Mouse (Mus musculus): ENCODE data around the gene Wipf3. TPM values are rescaled to one million over a fixed set of nuclear protein-coding genes. Genes with fewer than 3 reads are reported as not detected.

The Wipf3 gene
- total RNA-seq, 2 experiments from 2014 or later, result not detected

DNA sequence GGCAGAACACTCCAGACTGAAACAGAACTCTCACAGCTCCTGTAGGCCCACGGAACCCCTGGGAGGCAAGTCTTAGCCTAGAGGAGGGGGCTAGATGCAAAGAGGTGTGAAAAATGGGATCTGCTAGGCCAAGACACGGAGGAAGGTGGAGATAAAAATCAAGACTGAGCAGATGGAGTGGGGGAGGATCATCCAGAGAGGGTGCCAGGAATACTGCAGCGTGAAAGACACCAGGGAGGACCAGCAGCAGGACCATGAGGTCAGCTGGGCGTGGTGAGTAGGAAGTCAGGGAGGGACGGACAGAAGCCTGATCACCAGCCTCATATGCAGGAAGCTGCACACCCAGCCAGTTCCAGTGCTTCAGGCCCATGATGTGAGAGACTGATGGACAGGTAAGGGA, 89.4 kb downstream of the Wipf3 start:
- no peak for ATAC-seq (replicated peaks; ENCODE audit: poor library complexity)

DNA sequence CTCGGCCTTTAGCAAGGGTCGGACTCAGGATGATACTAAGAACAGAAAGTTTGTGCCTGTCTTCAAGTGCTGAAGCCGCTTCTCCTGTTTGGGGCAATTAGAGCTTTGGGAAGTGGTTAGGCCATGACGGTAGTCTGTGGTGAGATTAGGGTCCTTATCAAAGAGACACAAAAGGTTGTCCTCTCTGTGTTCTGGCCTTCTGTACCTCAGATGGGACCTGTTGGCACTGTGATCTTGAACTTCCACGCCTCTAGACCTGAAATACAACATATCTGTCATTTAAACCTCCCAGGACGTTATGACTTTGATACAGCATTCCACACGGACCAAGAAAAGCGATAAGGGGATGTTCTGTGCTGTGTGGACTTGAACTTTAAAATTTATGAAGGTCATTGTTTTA, 99.3 kb downstream of the Wipf3 start:
- ATAC-seq (replicated peaks; ENCODE audit: poor library complexity), result peak; percentile 98

DNA sequence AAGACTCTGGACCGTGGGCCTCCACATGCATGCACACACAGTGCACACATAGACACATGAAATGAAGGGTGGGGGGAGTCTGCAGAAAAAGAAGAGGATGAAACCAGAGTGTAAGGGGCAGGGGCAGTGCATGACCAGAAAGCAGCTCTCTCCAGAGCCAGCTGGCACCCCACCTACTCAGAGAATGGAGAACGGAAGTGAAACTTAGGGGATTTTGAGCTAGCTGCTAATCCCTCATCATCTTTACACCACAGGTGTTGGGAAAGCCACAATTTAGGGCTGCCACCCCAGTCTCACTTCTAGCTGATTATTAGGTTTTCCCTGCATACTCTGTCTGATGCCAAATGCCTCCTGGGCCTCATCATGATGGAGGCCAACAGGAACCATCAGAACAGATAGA, 100.8 kb downstream of the Wipf3 start:
- ATAC-seq (replicated peaks; ENCODE audit: poor library complexity), result no peak

DNA sequence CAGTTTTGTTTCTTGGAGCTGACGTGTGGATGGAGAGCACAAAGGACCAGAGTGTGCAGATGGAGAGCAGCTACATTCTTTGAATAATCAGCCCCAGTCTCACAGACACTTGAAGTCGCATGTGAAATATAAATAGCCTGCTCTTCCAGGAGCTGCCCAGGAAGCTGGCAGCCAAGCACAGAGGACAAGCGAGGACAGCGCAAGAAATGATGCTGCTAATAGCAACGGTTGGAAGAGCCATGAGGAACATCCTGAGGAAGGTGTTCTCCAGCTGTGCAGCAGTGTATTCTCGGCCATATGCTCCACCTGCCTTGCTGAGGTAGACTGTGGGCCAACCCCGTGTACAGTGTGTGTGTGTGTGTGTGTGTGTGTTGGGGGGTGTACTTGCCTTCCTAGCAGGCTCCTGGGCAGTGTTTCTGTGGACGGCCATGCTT, 101.7 kb downstream of the Wipf3 start:
- no peak for ATAC-seq (replicated peaks; ENCODE audit: poor library complexity)

DNA sequence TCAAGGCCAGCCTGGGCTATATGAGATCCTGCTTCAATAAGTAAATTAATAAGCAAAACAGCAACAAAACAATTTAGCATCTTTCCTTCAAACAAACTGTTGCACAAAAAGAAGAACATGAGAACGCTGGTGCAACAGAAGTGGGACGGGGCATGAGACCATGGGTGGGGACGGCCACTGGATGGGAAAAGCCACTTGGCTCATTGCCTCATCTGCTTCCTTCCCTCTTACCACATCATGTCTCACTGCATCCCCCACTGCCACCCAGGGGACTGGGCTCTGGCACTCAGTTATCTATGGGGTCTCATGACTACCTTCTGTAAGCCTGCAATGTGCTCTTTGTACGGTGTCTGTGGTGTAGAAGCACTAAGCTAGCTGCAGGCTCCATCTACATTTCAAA, 106.1 kb downstream of the Wipf3 start:
- 0 out of 2 replicates have a peak, but pooled peaks have one; percentile 42 for ATAC-seq (replicated peaks; ENCODE audit: poor library complexity)

DNA sequence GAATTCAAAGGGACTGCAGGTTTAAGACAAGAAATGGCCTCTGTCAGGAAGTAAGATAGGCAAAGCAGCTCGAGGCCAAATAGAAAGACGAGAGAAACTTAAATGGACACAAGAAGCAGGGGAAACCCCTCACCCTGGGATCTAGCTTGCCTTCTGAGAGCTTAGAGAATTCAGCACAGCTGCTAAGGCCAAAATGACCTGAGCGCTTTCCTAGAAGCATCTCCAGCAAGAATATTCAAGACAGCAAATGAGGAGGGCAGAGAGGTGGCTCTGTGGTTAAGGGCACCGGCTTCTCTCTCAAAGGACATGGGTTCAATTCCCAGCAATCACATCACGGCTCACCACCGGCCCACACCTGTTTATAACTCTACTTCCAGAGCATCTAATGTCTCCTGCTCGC, 107.7 kb downstream of the Wipf3 start:
- ATAC-seq (replicated peaks; ENCODE audit: poor library complexity), result no peak

DNA sequence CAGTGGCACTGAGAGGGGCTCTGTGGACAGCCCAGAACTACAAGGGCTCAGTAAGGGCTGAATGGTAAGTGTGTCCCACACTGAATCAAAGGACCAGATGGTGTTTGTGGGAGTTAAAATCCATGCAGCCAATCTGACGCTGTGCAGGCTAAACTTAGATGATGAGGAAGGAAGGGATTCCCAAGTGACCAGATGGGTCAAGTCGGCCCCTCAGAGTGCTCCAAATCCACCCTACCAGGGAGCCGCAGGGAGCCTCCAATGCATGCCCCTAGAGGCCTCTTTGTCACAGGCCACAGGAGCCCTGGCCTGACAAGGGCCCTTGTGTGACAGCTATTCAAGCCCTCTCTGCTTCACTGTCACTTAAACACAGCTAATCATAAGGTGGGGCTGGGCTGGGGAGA, 109.4 kb downstream of the Wipf3 start:
- no peak for ATAC-seq (replicated peaks; ENCODE audit: poor library complexity)

DNA sequence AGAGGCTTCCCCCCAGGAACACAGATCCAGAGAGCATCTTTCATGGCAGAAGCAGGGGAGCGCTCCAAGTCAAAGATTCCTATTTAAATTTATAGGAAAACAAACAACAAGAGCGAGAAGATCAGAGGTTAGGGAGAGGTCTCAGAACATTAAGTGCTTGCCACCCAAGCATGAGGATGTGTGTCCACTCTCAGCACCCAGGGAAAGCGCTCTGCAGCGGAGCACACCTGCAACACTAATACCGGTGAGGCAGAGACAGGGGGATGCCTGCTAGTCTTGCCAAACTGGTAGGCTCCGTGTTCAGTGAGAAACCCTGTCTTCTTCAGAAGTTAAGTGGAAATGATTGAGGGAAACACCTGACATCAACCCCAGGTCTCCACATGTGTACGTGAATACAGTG, 110.0 kb downstream of the Wipf3 start:
- ATAC-seq (replicated peaks; ENCODE audit: poor library complexity), result no peak

DNA sequence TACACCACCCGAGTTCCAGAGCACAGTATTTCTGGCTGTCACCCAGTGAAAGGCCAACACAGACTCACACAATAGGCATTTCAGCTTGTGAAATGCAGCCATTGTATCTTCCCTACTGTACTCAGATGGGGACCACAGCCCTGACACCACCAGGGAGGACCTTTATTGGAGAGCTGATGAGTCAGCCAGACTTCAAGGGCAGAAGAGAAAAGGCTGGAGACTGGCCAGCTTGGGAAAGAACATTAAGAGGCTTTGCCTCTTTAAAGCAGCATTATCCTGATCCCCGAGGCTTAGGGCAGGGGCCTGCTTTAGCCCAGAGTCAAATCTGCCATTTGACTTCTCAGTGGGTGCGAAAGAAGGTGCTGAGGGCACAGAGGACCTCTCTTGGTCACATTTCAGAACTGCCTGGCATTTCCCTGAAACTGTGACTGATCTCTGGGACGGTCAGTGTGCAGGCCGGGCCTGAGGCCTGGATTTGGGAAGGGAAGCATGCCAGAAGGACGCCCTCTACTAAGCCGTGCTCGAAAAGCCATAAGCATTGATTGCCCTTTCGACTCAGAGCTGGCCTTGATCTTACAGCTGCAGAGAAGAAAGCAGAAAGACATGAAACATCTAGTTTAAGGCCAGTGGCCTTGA, 111.0 kb downstream of the Wipf3 start:
- no peak for ATAC-seq (replicated peaks; ENCODE audit: poor library complexity)

DNA sequence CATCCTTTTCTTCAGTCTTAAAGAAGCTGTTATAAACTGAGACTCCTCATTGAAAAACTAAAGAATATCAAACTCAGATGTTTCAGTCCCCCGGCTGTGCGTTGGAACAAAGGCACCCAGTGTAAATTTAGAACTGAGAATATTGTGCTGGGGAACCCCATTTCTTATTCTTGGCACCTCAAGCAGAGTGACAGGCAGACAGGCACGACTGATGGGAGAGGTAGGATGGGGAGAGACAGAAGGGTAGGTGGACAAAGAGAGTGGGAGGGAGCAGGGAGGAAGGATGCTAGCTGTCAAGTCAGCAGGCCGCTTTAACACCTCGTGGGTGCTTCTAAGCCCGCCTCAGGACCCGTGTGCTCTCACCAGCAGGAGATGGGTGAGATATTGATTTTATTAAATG, 113.4 kb downstream of the Wipf3 start:
- ATAC-seq (replicated peaks; ENCODE audit: poor library complexity), result no peak

DNA sequence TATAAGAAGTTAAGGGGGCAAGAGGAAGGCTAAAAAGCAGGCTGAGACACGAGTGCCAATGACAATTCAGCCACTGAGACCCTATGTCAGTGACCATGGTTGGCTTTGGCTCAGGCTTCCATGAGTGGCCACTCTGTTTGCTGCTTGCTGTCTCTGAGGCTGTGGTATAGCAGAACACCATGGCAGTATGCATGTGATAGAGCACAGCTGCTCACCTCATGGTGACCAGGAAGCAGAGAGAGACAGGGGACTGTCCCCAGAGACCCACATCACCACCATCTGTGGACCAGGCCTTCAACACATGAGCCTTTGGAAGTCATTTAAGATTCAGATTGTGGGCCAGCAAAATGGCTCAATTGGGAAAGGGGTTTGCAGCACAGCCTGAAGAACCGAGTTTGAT, 114.2 kb downstream of the Wipf3 start:
- no peak for ATAC-seq (replicated peaks; ENCODE audit: poor library complexity)

DNA sequence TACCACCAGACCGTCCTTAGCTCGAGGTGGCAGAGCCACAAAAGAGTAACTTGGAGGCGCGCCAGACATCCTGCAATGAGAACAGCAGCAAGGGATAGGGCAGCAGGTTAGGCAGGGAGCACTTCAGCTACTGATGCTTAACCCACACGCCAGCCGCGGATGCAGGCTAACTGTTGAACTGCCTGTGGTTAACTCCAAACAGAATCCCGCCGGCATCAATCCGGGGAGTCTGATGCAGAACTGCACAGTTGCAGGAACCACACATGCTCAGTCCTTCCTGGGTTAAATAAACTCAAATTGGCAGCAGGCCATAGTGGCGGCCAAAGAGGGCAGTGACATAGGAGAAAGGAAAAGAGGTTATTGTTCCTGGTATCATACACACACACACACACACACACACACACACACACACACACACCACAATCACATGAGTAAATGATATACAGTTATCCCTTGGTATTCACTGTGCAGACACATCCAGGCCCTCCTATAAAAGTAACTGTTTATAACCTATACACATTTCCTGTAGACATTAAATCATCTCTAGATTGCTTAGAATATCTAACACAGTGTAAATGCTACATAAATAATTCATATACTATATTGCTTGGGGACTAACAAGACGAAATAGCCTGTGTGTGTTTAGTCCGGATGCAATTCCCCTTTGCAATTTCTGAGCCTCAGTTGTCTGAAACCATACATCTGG, 119.1 kb downstream of the Wipf3 start:
- ATAC-seq (replicated peaks; ENCODE audit: poor library complexity), result no peak

DNA sequence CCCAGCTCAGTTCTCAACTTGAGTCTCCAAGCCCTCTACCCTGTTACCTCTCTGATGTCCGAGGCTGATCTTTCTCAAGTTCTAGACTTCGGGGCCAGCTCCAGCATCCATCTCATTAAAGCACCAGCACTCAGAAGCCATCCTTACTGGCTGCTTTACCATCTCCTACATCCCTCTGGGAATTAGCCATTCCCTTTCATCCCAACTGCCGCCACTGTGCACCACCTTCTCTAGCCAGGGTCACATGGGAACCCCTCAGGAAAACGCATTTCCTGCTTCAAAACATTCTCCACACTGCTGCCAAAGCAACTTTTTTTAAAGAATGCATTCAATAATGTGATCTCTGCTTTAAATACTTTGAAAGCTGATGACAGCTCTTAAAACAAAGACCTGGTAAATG, 119.9 kb downstream of the Wipf3 start:
- no peak for ATAC-seq (replicated peaks; ENCODE audit: poor library complexity)

DNA sequence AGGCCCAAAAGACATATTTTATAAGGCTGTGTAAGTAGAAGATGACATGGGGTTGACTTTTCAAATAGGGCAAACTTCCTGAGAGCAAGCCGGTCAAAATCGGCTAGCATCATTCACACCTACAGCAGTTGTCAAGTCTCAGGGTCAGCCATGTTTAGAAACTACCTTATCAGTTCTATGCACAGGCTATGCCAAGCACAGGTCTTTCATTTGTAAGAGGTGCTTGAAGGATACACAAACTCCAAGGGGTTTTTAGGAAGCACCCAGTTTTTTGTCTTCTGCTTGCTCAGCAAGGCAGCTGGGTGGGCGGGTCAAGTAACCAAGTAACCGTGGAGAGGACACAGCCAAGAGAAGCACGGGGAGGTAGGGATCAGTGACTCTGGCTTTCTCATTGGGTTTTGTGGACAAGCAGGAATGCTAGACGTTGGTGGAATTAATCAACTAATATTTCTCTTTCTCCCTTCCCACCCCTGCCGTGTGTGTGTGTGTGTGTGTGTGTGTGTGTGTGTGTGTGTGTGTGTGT, 121.5 kb downstream of the Wipf3 start:
- ATAC-seq (replicated peaks; ENCODE audit: poor library complexity), result no peak

DNA sequence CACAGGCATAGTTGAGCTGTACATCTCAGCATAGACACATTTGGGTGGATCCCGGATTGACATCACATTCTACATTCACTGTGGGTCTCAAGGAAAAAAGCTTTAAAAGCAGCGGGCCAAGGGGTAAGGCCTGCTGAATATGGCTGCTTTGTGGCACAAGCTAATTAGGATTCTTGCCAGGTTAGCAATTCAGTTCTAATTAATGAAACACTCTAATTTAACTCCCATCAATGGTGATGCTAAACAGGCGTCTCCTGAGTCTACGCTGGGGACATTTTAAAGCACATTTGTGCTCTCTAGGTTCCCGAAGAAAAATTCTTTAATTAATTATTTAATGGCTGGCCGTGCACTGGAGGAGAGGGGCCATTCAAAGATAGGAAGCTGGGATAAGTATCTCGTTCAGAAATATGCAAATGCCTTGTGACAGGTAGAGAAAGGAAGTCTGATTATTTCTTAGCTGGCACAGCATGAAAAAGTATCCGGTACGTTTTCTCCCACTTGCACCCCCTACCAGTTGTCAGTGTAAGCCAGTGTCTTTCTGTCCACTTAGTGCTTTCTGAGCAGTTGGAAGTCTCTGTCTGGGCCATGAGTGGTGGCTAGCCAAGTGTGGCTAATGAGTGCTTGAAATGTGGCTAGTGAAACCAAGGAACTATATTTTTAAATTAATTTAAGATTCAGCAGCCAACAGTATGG, 123.5 kb downstream of the Wipf3 start:
- ATAC-seq (replicated peaks; ENCODE audit: poor library complexity), result no peak

Other genes starting within 250 kb of the Wipf3 start
- 0.17 TPM in 1 of 2 replicates, not detected in the other for gene Prr15, start 103.8 kb upstream of the Wipf3 start, total RNA-seq (2015)
- 0.04 TPM in 1 of 2 replicates, not detected in the other for gene Prr15, start 103.8 kb upstream of the Wipf3 start, total RNA-seq (2017)
- gene Scrn1, start 136.9 kb downstream of the Wipf3 start, total RNA-seq (2015), result 0.05 TPM in 1 of 2 replicates, not detected in the other
- gene Scrn1, start 136.9 kb downstream of the Wipf3 start, total RNA-seq (2017), result 0.95 TPM in 1 of 2 replicates, not detected in the other
- gene Plekha8, start 165.5 kb downstream of the Wipf3 start, total RNA-seq (2015), result 1.9 and 2.5 TPM in 2 replicates
- 1.5 and 2.2 TPM in 2 replicates for gene Plekha8, start 165.5 kb downstream of the Wipf3 start, total RNA-seq (2017)
- gene Fkbp14, start 167.7 kb downstream of the Wipf3 start, total RNA-seq (2015), result 0.54 TPM in 1 of 2 replicates, not detected in the other
- 0.29 TPM in 1 of 2 replicates, not detected in the other for gene Fkbp14, start 167.7 kb downstream of the Wipf3 start, total RNA-seq (2017)

Measured in megakaryocyte progenitor cell, adult 5-6 weeks (primary cell).